ENCODE assay signal across 27 mouse cellular contexts in genomic region chr14:7860525-7861154, GRCm38 (mm10). TPM values are rescaled to one million over a fixed set of nuclear protein-coding genes. Genes with fewer than 3 reads are reported as not detected.
DNase-seq lines count a peak whose midpoint lies in the region; ATAC-seq and TF ChIP-seq lines count a peak whose summit lies in the region.
"Had no signal": no experiment of that assay in that cellular context is flagged by ENCODE, and none has a peak within 500 bp of the region (broad histone marks: within the 10 kb centered on the region; RNA-seq: fewer than 3 reads in every experiment).

No protein-coding gene starts in this region.

- H3K36me3 ChIP-seq in heart, adult 2 months (ENCODE audit: control insufficient read depth, insufficient read depth, low read length), result no peaks in the 10 kb centered on the region
- H3K36me3 ChIP-seq in CH12.LX (replicated peaks in 1 of 2; ENCODE audit: control insufficient read depth in 1 of 2, insufficient read depth in 1 of 2, low read length in 1 of 2), result peaks cover 2 to 39% of the 10 kb centered on the region in 2 experiments
- no peaks in the 10 kb centered on the region for H3K36me3 ChIP-seq in hindbrain, embryonic 12.5 days
- H3K36me3 ChIP-seq: embryonic facial prominence, embryonic 12.5 days; embryonic facial prominence, embryonic 15.5 days; heart, embryonic 12.5 days; heart, embryonic 15.5 days; hindbrain, embryonic 10.5 days had no signal

- no peak for ATAC-seq in hindbrain, embryonic 12.5 days (ENCODE audit: low FRiP score)
- ATAC-seq: CD4-positive, CD25-positive, alpha-beta regulatory T cell, adult 4 months; forebrain, embryonic 16.5 days; hindbrain, postnatal 0 days; inflammation-experienced regulatory T-cells, adult 6 months had no signal

- no peaks in the 10 kb centered on the region for H3K27me3 ChIP-seq in heart, adult 2 months (ENCODE audit: control insufficient read depth, insufficient read depth, low read length)
- no peaks in the 10 kb centered on the region for H3K27me3 ChIP-seq in CH12.LX (replicated peaks)
- H3K27me3 ChIP-seq in hindbrain, embryonic 12.5 days, result no peaks in the 10 kb centered on the region
- H3K27me3 ChIP-seq: embryonic facial prominence, embryonic 12.5 days; embryonic facial prominence, embryonic 15.5 days; forebrain, embryonic 13.5 days; heart, embryonic 12.5 days; heart, embryonic 15.5 days; Patski had no signal

- TF ChIP-seq POLR2A in heart, adult 2 months (IDR thresholded peaks at IDR 0.05; ENCODE audit: insufficient read depth, low read depth, low read length), result no peak
- no peak for TF ChIP-seq POLR2A in CH12.LX (IDR thresholded peaks at IDR 0.05; ENCODE audit: low read depth, low read length)

- 93% methylated on average over 8 of the region's 8 CpGs for WGBS in heart, adult 2 months
- 88% methylated on average over 8 of the region's 8 CpGs for WGBS in hindbrain, embryonic 12.5 days

- dilution Hi-C loops in CH12.LX (cut with MboI; ENCODE audit: extremely low pct_ligation_motif_present, extremely low pct_unique_long_range_greater_than_20kb, low sequenced_read_pairs), result no loop called here

- peaks cover 10% of the 10 kb centered on the region for H3K4me1 ChIP-seq in heart, adult 2 months (ENCODE audit: control insufficient read depth, insufficient read depth, low read length)
- peaks cover 44 to 83% of the 10 kb centered on the region in 2 experiments for H3K4me1 ChIP-seq in CH12.LX (ENCODE audit: control insufficient read depth in 1 of 2, insufficient read depth in 2 of 2)
- H3K4me1 ChIP-seq in hindbrain, embryonic 12.5 days, result no peaks in the 10 kb centered on the region; the same call in 1 of the 2 replicates

- no peak for TF ChIP-seq RAD21 in CH12.LX (IDR thresholded peaks at IDR 0.05; ENCODE audit: low read depth, low read length)

- peak; percentile 57 for DNase-seq in adrenal gland, adult 2 months
- DNase-seq in adrenal gland, postnatal 4 days (ENCODE audit: low spot score in 2 of 2), result no peak
- DNase-seq in heart, adult 11 months, result peak; percentile 58
- no peak for DNase-seq in heart, adult 2 months
- DNase-seq in CH12.LX (ENCODE audit: extremely low read depth), result peak; percentile 28
- DNase-seq in adrenal gland, postnatal 36 days, result peak; percentile 64 to 67
- no peak for DNase-seq in Muller cell, postnatal 12 days (ENCODE audit: inconsistent ontology term)
- DNase-seq: cerebellum, adult 2 months; cerebellum, adult 9-11 months; cerebellum, postnatal 25 days; gastrocnemius, postnatal 10 days; gastrocnemius, postnatal 36 days; heart, postnatal 10 days; heart, postnatal 36 days had no signal

- no peak overlapping the region for H3K9ac ChIP-seq in heart, adult 2 months (ENCODE audit: low read depth, low read length)
- 0 out of 2 replicates have a peak overlapping the region, but pooled peaks have one; percentile 22 for H3K9ac ChIP-seq in CH12.LX (ENCODE audit: insufficient read depth, low read depth)
- no peak overlapping the region for H3K9ac ChIP-seq in hindbrain, embryonic 12.5 days
- H3K9ac ChIP-seq: embryonic facial prominence, embryonic 12.5 days; embryonic facial prominence, embryonic 15.5 days; forebrain, embryonic 13.5 days; heart, embryonic 12.5 days; heart, embryonic 15.5 days; hindbrain, embryonic 14.5 days had no signal

- peak overlapping the region; percentile 31 for H3K4me2 ChIP-seq in CH12.LX (ENCODE audit: insufficient read depth, low read depth, poor library complexity, severe bottlenecking)
- H3K4me2 ChIP-seq in hindbrain, embryonic 12.5 days (replicated peaks), result no peak overlapping the region
- H3K4me2 ChIP-seq: embryonic facial prominence, embryonic 12.5 days; embryonic facial prominence, embryonic 15.5 days; forebrain, embryonic 13.5 days; heart, embryonic 12.5 days; heart, embryonic 15.5 days; hindbrain, embryonic 14.5 days had no signal

- H3K27ac ChIP-seq in heart, adult 2 months, result no peak overlapping the region
- peak overlapping the region; percentile 87 for H3K27ac ChIP-seq in CH12.LX (ENCODE audit: insufficient read depth, low read depth)
- H3K27ac ChIP-seq in hindbrain, embryonic 12.5 days, result no peak overlapping the region
- H3K27ac ChIP-seq: embryonic facial prominence, embryonic 12.5 days; embryonic facial prominence, embryonic 15.5 days; forebrain, embryonic 13.5 days; heart, embryonic 15.5 days; hindbrain, embryonic 10.5 days; hindbrain, embryonic 14.5 days; hindbrain, postnatal 0 days had no signal

- H3K4me3 ChIP-seq in heart, adult 2 months, result no peak overlapping the region
- peak overlapping the region in 1 of 3 experiments; percentile 30 for H3K4me3 ChIP-seq in CH12.LX (replicated peaks in 1 of 3; ENCODE audit: low read depth in 2 of 3, low read length in 2 of 3, poor library complexity in 1 of 3)
- H3K4me3 ChIP-seq in hindbrain, embryonic 12.5 days, result no peak overlapping the region
- H3K4me3 ChIP-seq: embryonic facial prominence, embryonic 12.5 days; embryonic facial prominence, embryonic 15.5 days; forebrain, embryonic 13.5 days; heart, embryonic 12.5 days; heart, embryonic 15.5 days; hindbrain, embryonic 10.5 days had no signal

- peaks cover 4% of the 10 kb centered on the region for H3K79me2 ChIP-seq in heart, adult 2 months (replicated peaks; ENCODE audit: control insufficient read depth, insufficient read depth, low read length)
- H3K79me2 ChIP-seq in CH12.LX (replicated peaks; ENCODE audit: control insufficient read depth, extremely low read depth, insufficient read depth, poor library complexity, severe bottlenecking), result peaks cover 43% of the 10 kb centered on the region

- in situ Hi-C loops in CH12.LX (cut with MboI; ENCODE audit: low pct_ligation_motif_present, low pct_unique_long_range_greater_than_20kb, low sequenced_read_pairs), result loop anchor here (5.0 kb wide), 1 partner anchor 38 kb away; no protein-coding TSS in a partner anchor

- no peak for TF ChIP-seq EP300 in heart, adult 2 months (IDR thresholded peaks at IDR 0.05; ENCODE audit: insufficient read depth, low read depth, low read length)
- no peak for TF ChIP-seq EP300 in CH12.LX (IDR thresholded peaks at IDR 0.05; ENCODE audit: low read length)

- intact Hi-C loops in heart, adult 2 months (cut with DNase I), result loop anchor here (5.0 kb wide), 1 partner anchor 33 kb away; no protein-coding TSS in a partner anchor

- H3K9me3 ChIP-seq in CH12.LX (replicated peaks; ENCODE audit: low read length), result no peaks in the 10 kb centered on the region
- no peaks in the 10 kb centered on the region for H3K9me3 ChIP-seq in hindbrain, embryonic 12.5 days (replicated peaks)
- H3K9me3 ChIP-seq: embryonic facial prominence, embryonic 12.5 days; embryonic facial prominence, embryonic 15.5 days; forebrain, embryonic 13.5 days; heart, embryonic 12.5 days; heart, embryonic 15.5 days; hindbrain, embryonic 10.5 days had no signal

- no peak for TF ChIP-seq CTCF in heart, adult 2 months (IDR thresholded peaks at IDR 0.05)
- TF ChIP-seq CTCF in CH12.LX (conservative IDR thresholded peaks at IDR 0.05 in 1 of 2, IDR thresholded peaks at IDR 0.05 in 1 of 2; ENCODE audit: low read depth in 2 of 2, low read length in 2 of 2), result no peak

TF ChIP-seq in CH12.LX, 34 proteins besides CTCF, POLR2A, EP300 and RAD21:
- no peak for TF ChIP-seq JUND (conservative IDR thresholded peaks at IDR 0.05; ENCODE audit: low read depth, low read length)
- 0 out of 2 replicates have a peak, but pooled peaks have one; percentile 33 for TF ChIP-seq MXI1 (IDR thresholded peaks at IDR 0.05; ENCODE audit: low read depth, low read length)
- TF ChIP-seq E2F4 (IDR thresholded peaks at IDR 0.05; ENCODE audit: insufficient replicate concordance, low read depth, low read length), result no peak
- TF ChIP-seq ETS1 (conservative IDR thresholded peaks at IDR 0.05; ENCODE audit: low read depth, low read length), result no peak
- no peak for TF ChIP-seq POLR2AphosphoS2 (IDR thresholded peaks at IDR 0.05; ENCODE audit: low read depth, low read length)
- no peak for TF ChIP-seq MYC (IDR thresholded peaks at IDR 0.05; ENCODE audit: low read depth, low read length)
- TF ChIP-seq ZNF384 (IDR thresholded peaks at IDR 0.05; ENCODE audit: low read depth, low read length), result peak; percentile 66
- no peak for TF ChIP-seq USF2 (conservative IDR thresholded peaks at IDR 0.05; ENCODE audit: low read depth, low read length)

RNA-seq across cellular contexts. Expression of gene Flnb, which starts 42.9 kb away (rescaled TPM):
- total RNA-seq in adrenal gland, adult 2 months (2021), result 10 to 100 TPM; 40.8 to 44.9 TPM
- polyA plus RNA-seq in adrenal gland, adult 2 months (2012; rRNA removed), result 8.8 and 8.9 TPM in 2 replicates
- 10 to 100 TPM; 54.7 to 54.8 TPM for total RNA-seq in adrenal gland, postnatal 4 days (2021)
- 10 to 100 TPM; 17.0 to 22.7 TPM for total RNA-seq in heart, adult 2 months (2021)
- polyA plus RNA-seq in heart, adult 2 months (2012; rRNA removed), result 9.6 and 18.2 TPM in 2 replicates
- 51.4 and 74.0 TPM in 2 replicates for total RNA-seq in CH12.LX (2012; rRNA removed)
- total RNA-seq in CH12.LX (2014; rRNA removed), result 28.9 and 29.5 TPM in 2 replicates
- 52.4 and 61.6 TPM in 2 replicates for polyA plus RNA-seq in CH12.LX (2012; ENCODE audit: insufficient read length, low read depth)
- 10 to 100 TPM; 41.7 to 74.9 TPM for total RNA-seq in adrenal gland, postnatal 36 days (2021)
- 32.4 and 37.3 TPM in 2 replicates for polyA plus RNA-seq in hindbrain, embryonic 12.5 days (2016; fragmentation: Nextera tagmentation; extraction: Ambion mirVana)

Comparison
In these comparisons a context has a peak if more than half of its experiments do, and no peak if none do; other contexts are left out.
1. DNase-seq: peak in adrenal gland, adult 2 months (single experiment), heart, adult 11 months (single experiment), CH12.LX (single experiment) and adrenal gland, postnatal 36 days (2 of 2); none in adrenal gland, postnatal 4 days (0 of 2), heart, adult 2 months (0 of 2) and Muller cell, postnatal 12 days (single experiment).